Mouse (Mus musculus): Measurements from ENCODE around the gene Phactr1.

DNA sequence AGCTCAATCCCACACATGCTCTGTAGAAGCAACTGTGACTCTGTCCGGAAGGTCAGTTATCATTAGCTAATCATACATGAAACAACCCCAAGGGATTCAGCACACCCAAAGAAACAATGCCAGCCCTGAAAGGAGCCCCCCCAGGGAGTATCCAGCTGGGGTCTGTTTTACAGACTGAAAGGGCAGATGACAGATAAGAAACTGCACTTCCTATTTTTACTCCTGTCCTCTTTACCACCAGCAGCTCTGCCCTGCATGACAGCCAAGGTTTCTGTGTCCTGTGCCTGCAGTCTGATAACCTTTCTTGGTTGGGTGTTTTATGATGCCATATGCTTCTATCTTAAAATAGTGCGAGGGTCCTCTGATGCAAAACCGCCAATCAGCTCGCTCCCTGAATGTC lies 225.4 kb downstream of the Phactr1 start:
- TF ChIP-seq GATA1 (IDR thresholded peaks at IDR 0.05; ENCODE audit: low read length), result no peak
- TF ChIP-seq TAL1 (IDR thresholded peaks at IDR 0.05; ENCODE audit: low read length), result no peak

All from erythroblast, embryonic 14.5 days (primary cell).